Comparison of ENCODE assay signal across 16 mouse cellular contexts in the genomic region with DNA sequence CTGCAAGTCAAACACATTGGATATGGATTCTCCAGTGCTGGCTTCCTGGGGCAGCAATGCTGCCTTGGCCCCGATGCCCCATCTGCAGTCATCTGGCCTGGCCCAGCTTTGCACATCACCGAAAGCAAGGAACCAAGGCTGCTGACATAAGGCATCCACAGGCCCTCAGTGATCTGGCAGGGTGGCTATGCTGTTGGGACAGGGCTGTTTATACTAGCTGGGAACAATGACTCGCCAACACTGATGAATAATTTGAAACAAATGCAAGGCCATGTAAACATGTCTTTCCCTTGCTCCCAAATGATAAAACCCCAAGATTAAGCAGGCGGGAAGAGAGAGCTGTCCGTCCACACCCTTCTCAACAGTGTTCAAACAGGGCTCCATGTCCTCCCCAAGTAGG. TPM values are rescaled to one million over a fixed set of nuclear protein-coding genes. Genes with fewer than 3 reads are reported as not detected.
A peak's percentile ranks its signal among the peaks of the same experiment; 100 is the strongest.
DNase-seq lines count a peak whose midpoint lies in the region.
"Had no signal": no experiment of that assay in that cellular context is flagged by ENCODE, and none has a peak within 500 bp of the region (broad histone marks: within the 10 kb centered on the region; RNA-seq: fewer than 3 reads in every experiment).

No protein-coding gene starts in this region.

- peaks cover 97% of the 10 kb centered on the region for H3K4me1 ChIP-seq in limb, embryonic 10.5 days
- H3K4me1 ChIP-seq: liver, embryonic 13.5 days; megakaryocyte, embryonic 14.5 days had no signal

- peak overlapping the region; percentile 90 for H3K27ac ChIP-seq in limb, embryonic 10.5 days
- H3K27ac ChIP-seq: heart, adult 2 months; kidney, embryonic 15.5 days; liver, embryonic 13.5 days had no signal

- peaks cover 29% of the 10 kb centered on the region for H3K36me3 ChIP-seq in limb, embryonic 10.5 days
- H3K36me3 ChIP-seq: kidney, embryonic 15.5 days; liver, embryonic 13.5 days had no signal

- H3K4me3 ChIP-seq in limb, embryonic 10.5 days, result peak overlapping the region; percentile 43; the same call in 1 of the 2 replicates
- H3K4me3 ChIP-seq: heart, adult 2 months; kidney, embryonic 15.5 days; liver, embryonic 13.5 days; megakaryocyte, embryonic 14.5 days had no signal

- peaks cover 5% of the 10 kb centered on the region; the same call in 1 of the 2 replicates for H3K27me3 ChIP-seq in limb, embryonic 10.5 days (ENCODE audit: low read depth, poor library complexity, severe bottlenecking)

- 74% methylated on average over 5 of the region's 5 CpGs for WGBS in limb, embryonic 10.5 days

- no peaks in the 10 kb centered on the region for H3K9me3 ChIP-seq in limb, embryonic 10.5 days (replicated peaks)
- H3K9me3 ChIP-seq: kidney, embryonic 15.5 days; liver, embryonic 13.5 days; megakaryocyte, embryonic 14.5 days had no signal

- DNase-seq in urinary bladder, postnatal 14 days (ENCODE audit: low spot score), result peak; percentile 40
- DNase-seq in urinary bladder, postnatal 10 days (ENCODE audit: low spot score), result no peak
- no peak for DNase-seq in limb, embryonic 10.5 days (ENCODE audit: low spot score)
- peak; percentile 59 for DNase-seq in lung, postnatal 14 days
- DNase-seq in T-cell, adult 2 months (ENCODE audit: low spot score), result no peak
- no peak for DNase-seq in embryo, embryonic 10 days (ENCODE audit: low spot score)
- no peak for DNase-seq in cerebellum, postnatal 10 days
- DNase-seq: cerebellum, adult 18-20 months; gastrocnemius, postnatal 10 days; heart, adult 2 months; layer of hippocampus, postnatal 36 days; left cerebral cortex, postnatal 4 days; liver, embryonic 13.5 days had no signal

RNA-seq across cellular contexts. Expression of a gene that starts 45.1 kb away (rescaled TPM):
- 124 TPM in 2 replicates for polyA plus RNA-seq in limb, embryonic 10.5 days (2016; fragmentation: Nextera tagmentation; extraction: Ambion mirVana)
- polyA plus RNA-seq: inflammation-experienced regulatory T-cells, adult 6 months had no signal

Comparison
In these comparisons a context has a peak if more than half of its experiments do, and no peak if none do; other contexts are left out.
1. DNase-seq: peak in urinary bladder, postnatal 14 days (single experiment) and lung, postnatal 14 days (single experiment); none in urinary bladder, postnatal 10 days (single experiment), limb, embryonic 10.5 days (single experiment), T-cell, adult 2 months (single experiment), embryo, embryonic 10 days (single experiment) and cerebellum, postnatal 10 days (0 of 2).